Mouse (Mus musculus) right cerebral cortex, adult 2 months (tissue): Measurements from ENCODE around the gene Ncan.

Source experiments
- DNase-seq, 2 experiments: peaks; one replicate each; pipeline ENCODE4 v3.0.0; 2021 to 2022; ENCODE audit warnings: low spot score in 2 of 2

Ncan gene

GRCm38 (mm10) chr8:70129309-70129952 is 8.8 kb upstream of the Ncan start:
- DNase-seq = peak; percentile 51 to 67

- DNase-seq = peak; percentile 57 to 60
These were observed 7.8 kb upstream of the Ncan start for GRCm38 (mm10) chr8:70128435-70128834.

GRCm38 (mm10) chr8:70124992-70125391 is 4.3 kb upstream of the Ncan start:
- DNase-seq = peak; percentile 45 to 54

- DNase-seq = no peak
These were observed 2.2 kb upstream of the Ncan start for GRCm38 (mm10) chr8:70122863-70123262.

GRCm38 (mm10) chr8:70118726-70119700 is 1.7 kb downstream of the Ncan start:
- DNase-seq = peak; percentile 78 to 79

- no peak for DNase-seq
These were observed 3.1 kb downstream of the Ncan start for GRCm38 (mm10) chr8:70117611-70118010.

GRCm38 (mm10) chr8:70114892-70115291 is 5.8 kb downstream of the Ncan start:
- DNase-seq = no peak

GRCm38 (mm10) chr8:70114488-70114887 is 6.2 kb downstream of the Ncan start:
- DNase-seq = no peak

- DNase-seq = peak in 1 of 2 experiments; percentile 33
These were observed 8.2 kb downstream of the Ncan start for GRCm38 (mm10) chr8:70112401-70113016.

GRCm38 (mm10) chr8:70111192-70111795 is 9.4 kb downstream of the Ncan start:
- DNase-seq = no peak

GRCm38 (mm10) chr8:70110451-70110850 is 10.2 kb downstream of the Ncan start:
- no peak for DNase-seq

GRCm38 (mm10) chr8:70104922-70105321 is 15.8 kb downstream of the Ncan start:
- DNase-seq = no peak

- no peak for DNase-seq
These were observed 16.2 kb downstream of the Ncan start for GRCm38 (mm10) chr8:70104506-70104905.

- no peak for DNase-seq
These were observed 20.4 kb downstream of the Ncan start for GRCm38 (mm10) chr8:70100241-70100640.

- DNase-seq = peak in 1 of 2 experiments; percentile 65
These were observed 21.4 kb downstream of the Ncan start for GRCm38 (mm10) chr8:70099276-70099675.

- DNase-seq = no peak
These were observed 27.9 kb downstream of the Ncan start for GRCm38 (mm10) chr8:70092786-70093185.

- peak in 1 of 2 experiments; percentile 47 for DNase-seq
These were observed 31.2 kb downstream of the Ncan start for GRCm38 (mm10) chr8:70089296-70089960.

GRCm38 (mm10) chr8:70087836-70088650 is 32.6 kb downstream of the Ncan start:
- DNase-seq = peak; percentile 71 to 75

- no peak for DNase-seq
These were observed 33.4 kb downstream of the Ncan start for GRCm38 (mm10) chr8:70087237-70087636.

GRCm38 (mm10) chr8:70086151-70086550 is 34.5 kb downstream of the Ncan start:
- DNase-seq = no peak
